In the genomic region with DNA sequence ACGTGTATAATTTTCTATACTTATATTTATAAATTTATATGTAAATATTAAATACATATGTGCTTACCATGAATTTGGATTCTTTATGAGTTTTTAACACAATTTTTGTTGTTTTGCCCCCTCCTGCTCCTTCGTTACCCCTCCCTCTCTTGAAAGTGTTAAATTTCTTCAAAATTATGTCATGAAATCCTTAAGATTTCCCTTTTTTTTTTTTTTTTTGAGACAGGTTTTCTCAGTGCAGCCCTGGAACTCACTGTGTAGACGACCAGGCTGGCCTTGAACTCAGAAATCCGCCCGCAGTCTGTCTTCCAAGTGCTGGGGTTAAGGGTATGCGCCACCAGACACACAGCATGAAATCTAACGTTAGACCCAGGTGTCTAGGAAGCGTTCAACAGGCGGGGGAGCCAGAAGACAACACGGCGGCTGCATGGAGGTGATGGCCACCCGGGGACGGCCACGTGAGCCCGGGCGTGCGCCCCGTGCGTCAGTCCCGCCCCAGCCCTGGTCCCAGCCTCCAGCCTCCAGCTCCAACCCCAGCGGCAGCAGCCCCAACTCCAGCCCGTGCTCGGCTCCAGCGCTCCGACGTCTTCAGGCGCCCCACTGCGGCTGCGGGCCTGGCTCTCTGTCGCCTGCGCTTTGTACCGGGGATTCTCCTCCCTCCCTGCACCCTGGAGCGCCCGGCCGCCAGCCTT, we compare ENCODE assay signal across 8 mouse cellular contexts. TPM values are rescaled to one million over a fixed set of nuclear protein-coding genes. Genes with fewer than 3 reads are reported as not detected.
DNase-seq lines count a peak whose midpoint lies in the region; ATAC-seq and TF ChIP-seq lines count a peak whose summit lies in the region.

Gene Eef2k, plus strand, starts transcription at position 487 of the 692 bp plus-strand sequence.

- peak within 1 kb of the TSS; percentile 97 for H3K4me3 ChIP-seq in cerebellum, adult 2 months (replicated peaks; ENCODE audit: insufficient read depth, low read depth, low read length)
- peak within 1 kb of the TSS; percentile 83 for H3K4me3 ChIP-seq in forebrain, postnatal 0 days (ENCODE audit: low read depth, low read length)
- H3K4me3 ChIP-seq in lung, embryonic 15.5 days, result peak within 1 kb of the TSS; percentile 78

- peaks cover 3% of the 10 kb centered on the region; the same call in 1 of the 2 replicates for H3K36me3 ChIP-seq in forebrain, postnatal 0 days (ENCODE audit: insufficient read depth)
- peaks cover under 1% of the 10 kb centered on the region; the same call in 1 of the 2 replicates for H3K36me3 ChIP-seq in lung, embryonic 15.5 days

- TF ChIP-seq POLR2A in cerebellum, adult 2 months (IDR thresholded peaks at IDR 0.05; ENCODE audit: borderline replicate concordance, insufficient read depth, low read length), result peak; percentile 53; the same call in 1 of the 2 replicates

- peak within 1 kb of the TSS; percentile 79 for H3K4me2 ChIP-seq in forebrain, postnatal 0 days (ENCODE audit: low read depth)
- H3K4me2 ChIP-seq in lung, embryonic 15.5 days, result peak within 1 kb of the TSS; percentile 84

- ATAC-seq in forebrain, postnatal 0 days, result peak; percentile 91
- ATAC-seq in lung, embryonic 15.5 days (ENCODE audit: borderline replicate concordance, extremely low read depth, low FRiP score, low TSS enrichment), result peak; percentile 95

- no peaks in the 10 kb centered on the region for H3K27me3 ChIP-seq in cerebellum, adult 2 months (ENCODE audit: control insufficient read depth, insufficient read depth, low read length)
- no peaks in the 10 kb centered on the region for H3K27me3 ChIP-seq in forebrain, postnatal 0 days (ENCODE audit: insufficient read depth, low read length)
- H3K27me3 ChIP-seq in lung, embryonic 15.5 days, result no peaks in the 10 kb centered on the region

- 4% methylated on average over 35 of the region's 35 CpGs for WGBS in cerebellum, adult 2 months
- 5% methylated on average over 35 of the region's 35 CpGs for WGBS in forebrain, postnatal 0 days
- WGBS in lung, embryonic 15.5 days, result 3% methylated on average over 35 of the region's 35 CpGs

- peak; percentile 34; the same call in 1 of the 2 replicates for TF ChIP-seq CTCF in cerebellum, adult 2 months (IDR thresholded peaks at IDR 0.05; ENCODE audit: borderline replicate concordance, insufficient read depth, low read depth, low read length)
- 0 out of 2 replicates have a peak, but pooled peaks have one; percentile 2 for TF ChIP-seq CTCF in forebrain, postnatal 0 days (IDR thresholded peaks at IDR 0.05; ENCODE audit: low read depth)

- peak within 1 kb of the TSS; percentile 97 for H3K9ac ChIP-seq in forebrain, postnatal 0 days
- H3K9ac ChIP-seq in lung, embryonic 15.5 days, result peak within 1 kb of the TSS; percentile 89

- peak within 1 kb of the TSS; percentile 91 for H3K27ac ChIP-seq in cerebellum, adult 2 months (ENCODE audit: insufficient read depth, low read length)
- peak within 1 kb of the TSS; percentile 98 for H3K27ac ChIP-seq in forebrain, postnatal 0 days (ENCODE audit: low read depth, low read length)
- peak within 1 kb of the TSS; percentile 99 for H3K27ac ChIP-seq in lung, embryonic 15.5 days

- intact Hi-C loops in heart, postnatal 36 days (cut with DNase I), result loop anchor here (2.0 to 5.0 kb wide), 3 partner anchors 18 to 55 kb away; no protein-coding TSS in a partner anchor

- DNase-seq in NIH3T3 (ENCODE audit: low read depth), result peak; percentile 94
- DNase-seq in cerebellum, adult 2 months, result peak; percentile 87
- DNase-seq in forebrain, postnatal 0 days, result peak; percentile 86
- peak; percentile 87 to 88 for DNase-seq in heart, postnatal 36 days
- DNase-seq in layer of hippocampus, adult 8-10 months (ENCODE audit: low spot score in 2 of 2), result peak; percentile 81 to 83
- DNase-seq in ovary, postnatal 36 days (ENCODE audit: low spot score), result peak; percentile 89
- DNase-seq in thymus, postnatal 25 days, result peak; percentile 89

- peaks cover 17% of the 10 kb centered on the region for H3K4me1 ChIP-seq in cerebellum, adult 2 months (ENCODE audit: control insufficient read depth, insufficient read depth, low read length)
- no peaks in the 10 kb centered on the region; the same call in 1 of the 2 replicates for H3K4me1 ChIP-seq in forebrain, postnatal 0 days (ENCODE audit: insufficient read depth)
- peaks cover 13% of the 10 kb centered on the region; the same call in 1 of the 2 replicates for H3K4me1 ChIP-seq in lung, embryonic 15.5 days

- H3K9me3 ChIP-seq in forebrain, postnatal 0 days (ENCODE audit: low read length), result no peaks in the 10 kb centered on the region
- no peaks in the 10 kb centered on the region for H3K9me3 ChIP-seq in lung, embryonic 15.5 days

RNA-seq across cellular contexts. Expression of gene Eef2k, which starts in this region (rescaled TPM):
- 32.0 and 42.3 TPM in 2 replicates for polyA plus RNA-seq in cerebellum, adult 2 months (2012; rRNA removed)
- total RNA-seq in forebrain, postnatal 0 days (2014; rRNA removed), result 53.8 and 56.4 TPM in 2 replicates
- 31.6 and 35.4 TPM in 2 replicates for polyA plus RNA-seq in forebrain, postnatal 0 days (2015; fragmentation: Nextera tagmentation; extraction: Ambion mirVana)
- 10 to 100 TPM; 34.3 TPM for total RNA-seq in heart, postnatal 36 days (2021)
- 10 to 100 TPM; 28.4 to 35.9 (median 32.0) TPM for total RNA-seq in layer of hippocampus, adult 8-10 months (2022)
- polyA plus RNA-seq in lung, embryonic 15.5 days (2015; fragmentation: Nextera tagmentation; extraction: Ambion mirVana), result 35.5 and 42.1 TPM in 2 replicates

Comparison
In these comparisons a context has a peak if more than half of its experiments do, and no peak if none do; other contexts are left out.
1. Peak in every context shown above with its lines: DNase-seq, ATAC-seq, H3K4me3 ChIP-seq and H3K27ac ChIP-seq.